Mouse (Mus musculus) skeletal muscle tissue, adult 2 months (tissue): ENCODE measurements around the gene 2610318N02Rik.
A peak's percentile ranks its signal among the peaks of the same experiment; 100 is the strongest.
"Not testable (repeated sequence)": the region's sequence is repeated elsewhere in the genome, so short reads cannot be mapped to it uniquely, and the experiment has no call there.

Experiments used
- DNase-seq: peaks from one replicate; pipeline ENCODE4 v3.0.0-alpha.2; 2012; ENCODE audit warnings: low read depth, low spot score

Gene 2610318N02Rik

GRCm38 (mm10) chr16:17124871-17125520 lies at the start of gene 2610318N02Rik:
2610318N02Rik (minus strand) TSS chr16:17125167.
- DNase-seq = no peak

DNA sequence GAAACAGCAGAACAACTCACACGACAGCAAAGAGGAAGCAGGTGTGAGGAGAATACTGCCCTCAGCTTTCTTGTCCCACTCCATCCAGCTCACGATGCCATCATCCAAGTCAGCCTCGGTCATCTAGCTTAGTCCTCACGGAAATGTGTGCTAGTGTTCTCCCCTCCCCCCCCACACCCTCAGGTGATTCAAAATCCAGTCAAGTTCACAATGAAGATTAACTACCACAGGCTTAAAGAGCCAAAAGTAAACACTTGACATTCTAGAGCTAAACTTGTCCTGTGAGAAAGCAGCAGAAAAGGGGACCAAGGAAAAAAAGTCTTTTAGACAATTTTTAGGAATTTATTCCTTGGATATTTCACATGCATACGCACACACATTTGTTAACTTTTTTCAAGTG lies 43.1 kb upstream of the 2610318N02Rik start:
- DNase-seq = no peak

DNA sequence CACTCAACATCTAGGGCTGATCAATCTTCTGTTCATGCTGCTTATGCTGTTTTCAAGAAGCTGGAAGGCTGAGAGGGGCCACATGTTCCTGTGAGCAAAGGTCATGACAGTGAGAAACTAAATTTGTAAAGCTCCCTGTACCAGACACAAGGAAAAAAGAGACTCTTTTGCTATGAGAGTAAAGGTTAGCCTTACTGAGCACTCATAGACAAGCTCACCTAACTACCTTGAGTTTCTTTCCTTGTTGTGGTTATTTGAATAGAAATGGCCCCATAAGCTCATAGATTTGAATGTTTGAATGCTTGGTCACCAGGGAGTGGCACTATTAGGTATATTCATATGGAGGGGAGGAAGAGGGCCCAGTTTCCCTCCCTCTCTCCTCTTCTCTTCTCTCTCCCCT lies 42.2 kb upstream of the 2610318N02Rik start:
- no peak for DNase-seq

DNA sequence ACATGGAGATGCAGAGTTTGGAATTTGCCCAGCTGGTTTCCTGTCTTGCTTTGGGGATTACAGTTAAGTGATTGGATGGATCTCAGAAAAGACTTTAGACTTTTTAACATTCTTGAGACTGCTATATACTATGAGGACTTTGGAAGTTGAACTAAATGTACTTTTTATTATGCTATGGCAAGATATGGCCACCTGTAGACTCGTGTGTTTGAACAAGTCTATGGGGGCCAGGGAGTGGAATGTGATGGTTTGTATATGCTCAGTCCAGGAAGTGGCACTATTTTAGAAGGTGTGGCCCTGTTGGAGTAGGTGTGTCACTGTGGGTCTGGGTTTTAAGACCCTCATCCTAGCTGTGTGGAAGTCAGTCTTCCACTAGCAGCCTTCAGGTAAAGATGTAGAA lies 40.5 kb upstream of the 2610318N02Rik start:
- not testable (repeated sequence) for DNase-seq

- no peak for DNase-seq
These were observed 29.4 kb upstream of the 2610318N02Rik start for GRCm38 (mm10) chr16:17154346-17154745.

- no peak for DNase-seq
These were observed 26.9 kb upstream of the 2610318N02Rik start for GRCm38 (mm10) chr16:17151874-17152273.

DNA sequence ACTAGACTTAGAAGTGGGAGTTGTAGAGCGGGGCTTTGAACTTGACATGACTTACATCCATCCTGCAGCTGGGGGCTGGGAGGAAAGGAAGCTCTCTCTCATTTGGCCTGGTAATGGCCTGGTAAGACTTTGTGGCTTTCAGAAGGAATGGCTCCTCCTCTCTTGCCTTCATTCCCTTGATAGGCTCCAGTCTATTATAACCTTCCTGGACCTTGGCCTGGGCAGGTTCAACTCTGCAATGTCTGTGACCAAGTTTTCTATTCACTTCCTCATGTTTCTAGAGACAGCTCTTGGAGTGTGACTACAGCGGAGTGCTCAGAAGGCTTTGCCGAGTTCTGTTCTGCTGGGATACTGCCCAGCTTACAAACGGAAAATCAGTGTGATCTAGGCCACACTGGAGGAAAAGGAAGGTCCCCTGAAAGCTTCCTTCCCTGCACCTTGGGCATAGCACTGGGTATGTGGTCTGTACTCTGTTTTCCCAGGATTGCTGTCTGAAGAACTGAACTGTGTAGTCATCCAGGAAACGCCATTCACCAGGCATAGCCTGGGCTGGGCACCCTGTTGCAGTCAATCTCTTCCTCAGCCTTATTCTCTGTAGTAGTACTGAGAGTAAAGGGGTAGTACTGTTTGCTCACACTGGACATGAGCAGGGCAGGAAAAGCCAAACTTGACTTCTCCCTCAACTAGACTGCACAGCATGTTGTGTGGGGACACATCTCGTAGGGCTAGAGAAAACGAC lies 25.7 kb upstream of the 2610318N02Rik start:
- DNase-seq = no peak

DNA sequence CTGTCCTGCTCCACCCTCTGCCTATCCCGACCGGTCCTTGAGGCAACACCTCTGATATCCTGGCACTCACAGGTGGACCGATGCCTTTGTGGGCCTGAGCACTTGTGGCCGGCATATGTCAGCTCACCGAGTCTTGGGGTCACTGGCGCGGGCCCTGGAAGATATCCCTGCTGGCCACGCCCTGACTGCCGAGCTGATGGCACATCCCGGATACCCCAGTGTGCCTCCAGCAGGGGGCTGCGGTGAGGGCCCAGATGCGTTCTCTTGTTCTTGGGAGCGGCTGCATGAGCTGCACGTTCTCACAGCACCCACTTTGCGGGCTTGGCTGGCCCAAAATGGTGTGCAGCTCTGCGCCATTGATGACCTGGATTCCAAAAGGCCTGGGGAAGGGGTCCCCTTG lies 23.1 kb upstream of the 2610318N02Rik start:
- no peak for DNase-seq

- no peak for DNase-seq
These were observed 22.5 kb upstream of the 2610318N02Rik start for GRCm38 (mm10) chr16:17147391-17147929.

- peak; percentile 41 for DNase-seq
These were observed 21.8 kb upstream of the 2610318N02Rik start, which contains the start of gene Ccdc116 for GRCm38 (mm10) chr16:17146772-17147235. Ccdc116 (minus strand) TSS chr16:17147229.

DNA sequence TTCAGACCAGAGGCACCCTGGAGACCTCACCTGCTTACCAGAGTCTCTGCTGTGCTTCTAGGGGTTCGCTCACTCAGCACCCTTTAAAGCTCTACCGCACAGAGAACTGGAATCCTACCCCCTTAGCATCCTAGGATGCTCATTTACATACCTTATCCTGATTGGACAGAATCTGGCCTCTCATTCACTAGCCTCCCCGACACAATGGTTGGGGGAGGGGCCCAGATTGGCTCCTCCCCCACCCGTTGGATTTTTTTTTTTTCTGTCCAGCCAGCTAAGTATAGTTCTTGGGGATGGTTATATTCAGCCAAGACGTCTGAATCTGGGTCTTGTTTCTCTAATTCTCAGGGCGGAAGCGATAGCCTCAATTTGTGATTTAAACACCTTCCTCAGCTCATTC lies 19.4 kb upstream of the 2610318N02Rik start, which contains the start of gene Ydjc:
Ydjc (plus strand) TSS at position 283 of the 400 bp plus-strand sequence.
- no peak for DNase-seq

DNA sequence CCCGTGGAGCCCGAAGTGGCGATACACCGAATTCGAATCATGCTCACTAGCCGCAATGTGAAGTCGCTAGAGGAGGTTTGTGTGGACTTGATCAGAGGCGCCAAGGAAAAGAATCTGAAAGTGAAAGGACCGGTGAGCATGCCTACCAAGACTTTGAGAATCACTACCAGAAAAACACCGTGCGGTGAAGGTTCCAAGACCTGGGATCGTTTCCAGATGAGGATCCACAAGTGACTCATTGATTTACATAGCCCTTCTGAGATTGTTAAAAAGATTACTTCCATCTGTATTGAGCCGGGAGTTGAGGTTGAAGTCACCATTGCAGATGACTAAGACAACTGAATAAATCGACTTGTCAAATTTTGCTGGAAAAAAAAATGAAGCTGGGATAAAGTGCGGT lies 12.4 kb upstream of the 2610318N02Rik start:
- no peak for DNase-seq

DNA sequence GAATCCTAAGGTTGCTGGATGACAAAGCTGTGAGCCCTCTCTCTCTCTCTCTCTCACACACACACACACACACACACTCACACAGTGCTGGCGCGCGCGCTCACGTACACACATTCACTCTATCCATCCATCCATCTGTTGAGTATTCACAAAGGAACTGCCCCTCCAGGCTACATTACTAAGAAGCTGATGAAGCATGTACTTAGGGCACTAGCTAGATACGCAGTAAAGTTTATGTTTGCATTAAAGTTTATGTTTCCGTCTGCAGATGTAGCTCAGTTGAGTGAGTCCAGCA lies 7.9 kb upstream of the 2610318N02Rik start:
- no peak for DNase-seq

DNA sequence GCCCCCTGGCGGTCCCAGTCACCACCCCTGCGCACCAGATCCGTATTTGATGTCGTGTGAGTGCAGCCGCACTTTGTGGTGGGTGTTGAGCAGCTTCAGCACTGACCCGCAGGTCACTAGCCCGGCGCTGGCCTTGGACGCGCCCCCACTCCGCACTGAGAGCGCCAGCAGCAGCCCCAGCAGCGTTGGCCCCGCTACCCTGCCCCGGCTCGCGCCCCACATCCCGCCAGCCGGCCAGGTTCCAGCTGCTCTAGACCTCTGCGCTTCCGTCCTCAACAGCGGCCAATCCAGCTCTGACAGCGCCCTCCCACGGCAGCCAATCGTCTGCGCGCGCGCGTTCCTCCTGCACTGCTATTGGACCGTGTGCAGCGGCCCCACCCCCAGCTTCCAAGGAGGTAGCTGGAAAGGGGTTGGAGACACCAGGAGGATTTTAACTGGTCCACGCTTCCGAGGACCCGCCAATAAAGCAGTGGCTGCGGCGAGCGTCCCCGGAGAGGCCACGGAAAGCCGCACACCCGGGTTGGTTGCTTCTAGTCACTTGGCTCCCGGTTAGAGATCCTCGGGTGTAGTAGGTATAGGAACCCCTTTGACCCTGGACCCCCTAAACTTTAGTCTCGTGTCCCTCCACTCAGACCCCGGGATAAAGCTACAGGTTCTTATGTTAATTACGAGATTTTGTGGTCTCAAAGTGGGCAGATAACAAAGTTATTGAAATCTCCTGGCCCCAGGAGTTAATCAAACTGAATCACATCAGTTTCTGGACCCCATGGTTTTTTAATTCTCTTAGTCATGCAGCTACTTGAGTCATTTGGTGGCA lies 7.3 kb upstream of the 2610318N02Rik start, which contains the start of gene Sdf2l1:
Sdf2l1 (minus strand) TSS at position 295 of the 817 bp plus-strand sequence.
- peak; percentile 92 for DNase-seq

DNA sequence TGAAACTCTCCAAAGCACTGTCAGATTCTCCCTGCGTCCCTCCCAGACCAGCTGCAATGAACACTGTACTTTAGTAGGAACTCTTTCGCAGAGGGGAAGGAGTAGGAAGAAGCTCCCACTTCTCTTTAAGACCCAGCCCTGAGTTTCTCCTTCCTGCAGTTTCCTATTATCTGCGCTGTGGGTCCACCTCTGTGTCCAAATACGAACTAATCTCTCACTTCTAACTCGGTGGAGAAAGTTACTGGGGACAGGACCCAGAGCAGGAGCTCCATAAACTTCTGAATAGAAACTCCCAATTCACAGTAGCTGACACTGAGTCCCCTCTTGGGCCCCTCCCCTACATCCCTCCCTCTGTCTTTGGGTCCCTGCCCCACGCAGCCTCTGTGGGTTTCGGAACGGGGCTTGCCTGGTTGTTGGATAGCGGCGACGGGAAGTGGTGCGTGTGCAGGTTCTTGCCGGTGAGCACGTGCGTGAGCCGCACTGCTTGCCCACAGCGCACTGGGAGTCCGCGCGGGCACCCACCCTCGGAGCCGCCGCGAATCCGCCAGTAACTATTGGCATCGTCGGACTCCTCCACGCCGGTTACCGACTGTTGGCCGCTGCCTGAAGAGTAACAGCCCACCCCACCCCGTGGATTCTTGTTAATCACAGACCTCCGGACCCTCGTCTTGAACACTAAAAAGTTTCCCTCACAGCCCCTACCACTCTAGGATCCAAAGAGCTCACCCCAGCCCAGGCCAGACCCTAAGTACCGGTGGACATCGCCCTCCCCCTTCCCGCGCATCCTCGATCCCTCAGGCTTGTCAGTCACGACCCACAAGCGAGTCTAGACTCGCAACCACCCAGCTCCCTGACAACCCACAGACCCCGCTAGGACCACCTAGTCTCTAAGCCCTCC lies 6.5 kb upstream of the 2610318N02Rik start:
- no peak for DNase-seq

- DNase-seq = no peak
These were observed 2.3 kb upstream of the 2610318N02Rik start for GRCm38 (mm10) chr16:17127292-17127691.

DNA sequence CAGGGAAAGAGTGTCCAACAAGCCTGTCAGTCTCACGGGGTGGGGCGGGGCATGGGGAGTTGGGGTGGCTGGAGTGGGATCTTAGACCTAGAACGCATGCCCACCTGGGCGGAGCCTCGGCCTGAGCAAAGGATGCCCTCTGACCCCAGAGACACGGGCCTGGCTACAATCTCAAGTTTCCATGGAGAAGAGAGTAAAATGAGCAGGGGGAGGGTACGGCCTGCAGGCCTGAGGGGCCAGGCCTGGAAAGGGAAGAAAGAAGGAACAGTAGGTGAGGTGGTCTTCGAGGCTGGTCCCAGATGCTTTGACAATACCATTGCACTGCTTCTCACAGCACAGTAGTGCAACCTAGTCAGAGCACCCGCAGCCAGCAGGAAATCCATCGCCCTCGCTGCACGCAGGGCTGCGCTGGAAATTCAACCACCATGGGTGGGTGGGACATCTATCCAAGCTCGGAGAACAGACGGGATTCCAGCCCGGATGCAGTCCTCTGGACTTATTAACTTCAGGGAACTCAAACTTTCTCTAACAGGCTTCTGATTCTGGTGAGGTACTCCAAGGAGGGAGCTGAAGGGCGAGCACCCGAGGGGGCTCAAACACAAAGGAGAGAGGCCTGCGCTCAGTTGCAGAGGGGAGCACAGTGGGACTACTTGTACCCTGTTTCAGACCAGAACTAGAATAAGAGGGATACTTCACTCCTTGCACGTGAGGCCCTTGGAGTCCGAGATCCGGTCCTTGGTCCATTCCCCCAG lies 672 bp downstream of the 2610318N02Rik start:
- no peak for DNase-seq

GRCm38 (mm10) chr16:17121569-17121968 lies 3.4 kb downstream of the 2610318N02Rik start:
- DNase-seq = no peak

DNA sequence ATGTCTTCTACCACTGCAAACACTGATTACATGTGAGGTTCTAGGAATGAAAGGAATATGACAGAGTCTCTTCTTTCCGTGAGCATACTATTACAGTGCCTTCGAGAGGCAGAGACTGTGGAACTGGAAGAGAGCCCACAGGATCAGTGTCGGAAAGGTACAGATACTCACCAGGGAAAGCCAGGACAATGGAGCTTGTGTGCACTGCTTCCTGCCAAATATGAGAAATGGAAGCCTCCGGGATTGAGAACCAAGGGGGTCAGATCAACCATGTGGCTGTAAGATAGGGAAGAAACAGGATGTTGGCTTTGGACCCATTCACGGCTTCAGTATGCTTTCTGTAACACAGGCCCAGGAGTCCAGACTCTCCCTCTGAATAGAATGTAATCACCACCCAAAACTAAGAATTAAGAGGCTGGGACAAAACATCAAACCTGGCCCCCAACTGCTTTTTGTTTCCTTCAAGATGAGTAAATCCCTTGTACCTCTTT lies 7.6 kb downstream of the 2610318N02Rik start:
- DNase-seq = no peak
